Mouse (Mus musculus) embryonic facial prominence, embryonic 12.5 days (tissue): ENCODE data around the gene Fam178b. TPM values are rescaled to one million over a fixed set of nuclear protein-coding genes. Genes with fewer than 3 reads are reported as not detected.
A peak's percentile ranks its signal among the peaks of the same experiment; 100 is the strongest.

Source experiments
- ATAC-seq: fragments of 200-750 bp; cut with Nextera tagmentation; 2 replicates; pipeline ENCODE4 v1.8.0; 2017; ENCODE audit not compliant: insufficient number of reproducible peaks, insufficient read depth, low FRiP score, low TSS enrichment
- H3K27ac ChIP-seq: fragments of 300-500 bp; sonication (generic); 2 replicates; pipeline ENCODE4 v1.5.1; 2016; ENCODE audit warnings: mild to moderate bottlenecking
- H3K27me3 ChIP-seq: fragments of 300-500 bp; sonication (generic); 2 replicates; pipeline ENCODE4 v1.6.1; 2016; ENCODE audit warnings: mild to moderate bottlenecking, moderate library complexity
- H3K36me3 ChIP-seq: fragments of 300-500 bp; sonication (generic); 2 replicates; pipeline ENCODE4 v1.6.1; 2016; ENCODE audit warnings: mild to moderate bottlenecking
- H3K4me1 ChIP-seq: fragments of 300-500 bp; sonication (generic); 2 replicates; pipeline ENCODE4 v1.6.1; 2016
- H3K4me2 ChIP-seq: fragments of 300-500 bp; sonication (generic); replicated peaks from 2 replicates; pipeline ENCODE4 v1.6.1; 2016; ENCODE audit warnings: mild to moderate bottlenecking, moderate library complexity
- H3K4me3 ChIP-seq: fragments of 300-500 bp; sonication (generic); 2 replicates; pipeline ENCODE4 v1.5.1; 2016; ENCODE audit warnings: mild to moderate bottlenecking
- H3K9ac ChIP-seq: fragments of 300-500 bp; sonication (generic); 2 replicates; pipeline ENCODE4 v1.6.1; 2016; ENCODE audit warnings: mild to moderate bottlenecking, moderate library complexity
- H3K9me3 ChIP-seq: fragments of 300-500 bp; sonication (generic); 2 replicates; pipeline ENCODE4 v1.6.1; 2016; ENCODE audit warnings: mild to moderate bottlenecking, moderate library complexity
- WGBS: fragments of 180-500 bp; shearing (Covaris S2); methylation state at CpG from one replicate; pipeline ENCODE4 v1.1.7; 2016; 5-methylcytosine and 5-hydroxymethylcytosine counted together
- polyA plus RNA-seq: library from polyadenylated mRNA; unstranded; fragments of >200 nt; fragmentation: Nextera tagmentation; extraction: Ambion mirVana; gene quantifications from 2 replicates; pipeline ENCODE4 v1.2.1, GENCODE M21; 2016

The Fam178b gene
- polyA plus RNA-seq, 1 experiment from 2014 or later = 1.2 TPM

DNA sequence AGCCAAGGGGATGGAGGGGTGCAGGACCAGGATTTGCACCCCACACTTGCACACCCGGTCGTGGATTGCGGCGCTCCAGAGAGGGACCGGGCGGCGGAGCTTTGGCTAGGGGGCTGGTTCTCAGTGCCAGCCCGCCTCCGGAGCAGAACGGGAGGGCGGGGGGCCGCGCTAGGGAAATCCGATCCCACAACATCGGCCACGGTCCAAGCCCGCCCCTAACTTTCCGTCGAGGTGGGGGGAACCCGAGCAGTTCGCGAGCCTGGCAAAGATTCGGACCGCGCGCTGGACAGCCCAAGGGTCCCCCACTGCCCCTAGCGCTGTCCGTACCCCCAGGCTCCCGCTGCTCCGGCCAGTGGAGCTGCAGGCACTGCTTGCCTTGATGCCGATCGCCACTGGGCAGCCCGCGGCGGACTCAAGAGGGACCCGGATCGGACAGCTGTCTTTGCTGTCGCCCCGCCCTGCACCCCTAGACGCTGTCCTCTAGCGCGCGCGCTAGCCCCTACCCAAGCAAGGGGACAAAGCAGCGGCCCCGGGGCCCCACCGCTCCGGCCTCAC is 125.4 kb downstream of the Fam178b start:
- Histone ChIP-seq H3K9ac (peak overlapping the region; percentile 95), H3K27me3 (no peaks in the 10 kb centered on the region), H3K4me2 (peak overlapping the region; percentile 81), H3K36me3 (peaks cover 28% of the 10 kb centered on the region), H3K4me1 (peaks cover 43% of the 10 kb centered on the region), H3K4me3 (peak overlapping the region; percentile 84), H3K9me3 (no peaks in the 10 kb centered on the region), H3K27ac (peak overlapping the region; percentile 99)
- under 1% methylated on average over 48 of the region's 48 CpGs for WGBS
- ATAC-seq = peak; percentile 85

DNA sequence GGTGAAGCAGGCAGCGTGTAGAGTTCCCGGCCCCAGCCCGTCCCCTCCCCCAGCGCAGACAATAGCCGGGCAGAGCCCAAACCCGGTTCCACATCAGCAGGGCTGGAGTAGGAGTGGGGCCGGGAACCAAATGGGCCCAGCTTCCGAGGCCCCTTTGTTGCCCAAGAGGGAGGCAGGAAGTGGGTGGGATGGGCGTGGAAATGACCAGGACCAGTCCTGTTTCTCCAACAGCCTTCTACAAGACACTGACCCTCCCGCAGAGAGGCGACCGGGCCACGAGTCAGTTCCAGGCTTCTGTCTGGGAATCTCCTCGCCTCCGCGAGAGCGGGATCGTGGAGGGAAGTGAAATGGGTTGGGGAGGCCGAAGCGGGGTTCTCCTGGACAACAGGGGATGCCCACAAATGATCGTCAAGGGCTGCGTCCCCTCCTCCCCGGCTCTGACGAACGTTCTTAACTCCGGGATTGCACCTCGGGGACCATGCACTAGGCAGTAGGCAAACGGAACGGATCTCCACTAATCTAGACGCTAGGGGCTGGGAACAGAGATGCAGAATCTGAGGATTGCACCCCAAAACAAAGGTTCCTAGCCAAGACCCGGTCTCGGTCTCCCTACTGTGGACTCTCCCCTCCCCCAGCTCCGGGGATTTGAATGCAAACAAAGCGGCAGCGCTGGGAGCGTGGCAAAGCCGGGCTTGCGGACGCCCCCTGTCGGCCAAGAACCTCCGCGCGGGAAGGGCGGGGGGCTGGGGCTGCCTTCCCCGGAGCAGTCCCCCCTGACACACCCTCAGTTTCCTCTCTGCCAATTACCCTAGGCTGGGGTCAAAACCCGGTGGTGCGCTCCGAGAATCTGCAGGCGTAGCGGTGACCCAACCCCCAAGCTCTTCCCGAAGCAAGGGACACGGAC is 126.2 kb downstream of the Fam178b start:
- Histone ChIP-seq H3K9ac (peak overlapping the region; percentile 95), H3K36me3 (peaks cover 35% of the 10 kb centered on the region), H3K4me3 (peak overlapping the region; percentile 84), H3K27me3 (no peaks in the 10 kb centered on the region), H3K4me2 (peak overlapping the region; percentile 81), H3K9me3 (no peaks in the 10 kb centered on the region), H3K27ac (peak overlapping the region; percentile 99), H3K4me1 (peaks cover 36% of the 10 kb centered on the region)
- WGBS = under 1% methylated on average over 52 of the region's 52 CpGs
- ATAC-seq = peak; percentile 69

DNA sequence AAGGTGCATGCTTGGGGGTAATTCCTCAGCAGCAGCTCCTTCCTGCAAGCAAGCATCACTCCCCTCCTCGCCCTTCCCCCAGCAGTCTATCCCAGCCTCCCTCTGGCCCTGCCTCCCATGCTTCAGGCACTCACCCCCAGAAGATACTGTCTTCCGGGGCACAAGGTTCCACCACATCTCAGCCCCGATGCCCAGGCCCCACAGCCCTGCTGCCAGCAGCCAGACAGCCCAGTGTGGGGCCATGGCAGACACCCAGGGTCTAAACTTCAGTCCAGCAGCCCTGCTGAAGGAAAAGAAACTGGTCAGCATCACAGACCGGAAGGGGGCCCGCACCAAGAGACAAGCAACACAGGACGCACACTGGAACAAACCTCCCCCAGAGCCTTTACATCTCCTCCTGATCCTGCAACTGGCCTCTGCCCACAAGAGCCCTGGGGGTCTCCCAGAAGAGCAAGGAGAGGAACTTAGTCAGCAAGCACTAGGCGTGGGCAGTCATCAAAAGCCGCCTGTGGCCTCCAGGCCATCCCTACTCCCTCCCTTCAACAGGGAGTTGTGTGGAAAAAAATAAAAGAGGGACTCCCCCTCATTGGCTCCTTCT is 127.1 kb downstream of the Fam178b start:
- WGBS = under 1% methylated on average over 8 of the region's 8 CpGs
- peaks cover 44% of the 10 kb centered on the region for H3K36me3 ChIP-seq
- peak overlapping the region; percentile 95 for H3K9ac ChIP-seq
- H3K4me1 ChIP-seq = peaks cover 36% of the 10 kb centered on the region
- H3K9me3 ChIP-seq = no peaks in the 10 kb centered on the region
- H3K4me3 ChIP-seq = peak overlapping the region; percentile 84
- H3K27me3 ChIP-seq = no peaks in the 10 kb centered on the region
- peak overlapping the region; percentile 99 for H3K27ac ChIP-seq
- ATAC-seq = no peak
- peak overlapping the region; percentile 81 for H3K4me2 ChIP-seq

DNA sequence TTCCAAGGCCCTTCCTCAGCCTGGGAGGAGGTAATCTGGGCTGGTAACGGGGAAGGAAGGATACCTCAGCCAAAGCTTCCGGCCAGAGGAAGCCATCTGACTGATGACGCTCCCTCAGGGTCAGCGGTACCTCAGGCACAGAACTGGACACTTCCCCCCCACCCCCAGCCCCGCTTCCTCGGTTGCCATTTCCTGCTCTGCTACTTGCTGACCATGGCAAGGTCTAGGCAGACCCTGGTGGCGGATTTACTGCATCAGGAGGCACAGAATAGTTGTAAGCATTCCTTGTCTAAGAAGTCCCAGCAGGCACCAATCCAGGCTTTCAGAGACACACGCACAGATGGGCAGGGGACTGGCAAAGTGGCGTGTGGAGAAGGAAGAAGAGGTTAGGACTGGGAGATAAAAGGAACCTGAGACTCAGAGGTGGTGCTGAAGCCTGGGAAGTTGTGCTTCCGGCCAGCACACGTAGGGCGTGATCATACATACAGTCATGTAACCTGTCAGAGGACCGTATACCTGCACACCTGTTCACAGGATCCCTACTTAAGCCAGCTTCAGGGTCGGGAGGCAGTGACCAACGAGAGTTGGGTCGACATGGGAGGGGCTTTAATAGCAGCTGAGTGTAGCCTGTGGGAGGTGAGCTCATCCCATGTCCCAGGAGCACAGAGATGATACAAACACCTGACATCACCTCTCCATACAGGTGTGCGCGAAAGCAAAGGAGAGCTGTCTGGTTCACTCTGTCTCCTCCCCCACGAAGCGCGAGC is 128.2 kb downstream of the Fam178b start:
- WGBS = 64% methylated on average over 21 of the region's 21 CpGs
- Histone ChIP-seq H3K27ac (peak overlapping the region; percentile 99), H3K4me2 (peak overlapping the region; percentile 81), H3K4me3 (peak overlapping the region; percentile 84), H3K9me3 (no peaks in the 10 kb centered on the region), H3K36me3 (peaks cover 55% of the 10 kb centered on the region), H3K27me3 (no peaks in the 10 kb centered on the region), H3K9ac (peak overlapping the region; percentile 95), H3K4me1 (peaks cover 37% of the 10 kb centered on the region)
- ATAC-seq = no peak

- no peak overlapping the region for H3K4me3 ChIP-seq
- no peak overlapping the region for H3K9ac ChIP-seq
- H3K4me1 ChIP-seq = peaks cover 46% of the 10 kb centered on the region
- H3K36me3 ChIP-seq = peaks cover 68% of the 10 kb centered on the region
- no peak overlapping the region for H3K27ac ChIP-seq
- no peaks in the 10 kb centered on the region for H3K27me3 ChIP-seq
- H3K9me3 ChIP-seq = no peaks in the 10 kb centered on the region
- no peak for ATAC-seq
- WGBS = 90% methylated on average over 16 of the region's 16 CpGs
- H3K4me2 ChIP-seq = no peak overlapping the region
Measured at GRCm38 (mm10) chr1:36552506-36552905, 130.5 kb downstream of the Fam178b start.

DNA sequence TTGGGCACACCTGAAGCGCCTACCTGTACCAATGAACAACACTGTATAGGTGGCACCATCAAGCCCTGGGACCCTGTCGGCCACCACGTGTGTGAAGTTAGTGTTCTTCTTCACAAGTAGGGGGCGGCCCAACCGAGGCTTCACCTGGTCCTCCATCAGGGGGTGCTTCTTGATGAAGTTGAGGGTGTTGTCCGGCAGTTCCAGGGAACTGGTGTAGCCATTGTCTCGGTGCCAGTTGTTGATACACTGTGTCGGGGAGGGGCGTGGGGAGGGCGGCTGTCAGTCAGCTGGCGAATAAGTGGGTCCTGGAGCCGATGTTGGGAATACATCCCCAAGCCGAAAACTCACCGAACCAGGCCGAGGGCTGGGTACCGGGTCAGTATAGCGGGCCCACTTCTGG is 131.1 kb downstream of the Fam178b start:
- Histone ChIP-seq H3K27ac (no peak overlapping the region), H3K4me2 (no peak overlapping the region), H3K4me1 (peaks cover 48% of the 10 kb centered on the region), H3K9ac (no peak overlapping the region), H3K9me3 (no peaks in the 10 kb centered on the region), H3K27me3 (no peaks in the 10 kb centered on the region), H3K4me3 (no peak overlapping the region), H3K36me3 (peaks cover 68% of the 10 kb centered on the region)
- ATAC-seq = no peak
- 85% methylated on average over 17 of the region's 17 CpGs for WGBS

GRCm38 (mm10) chr1:36550075-36550863 is 132.7 kb downstream of the Fam178b start:
- H3K27me3 ChIP-seq = no peaks in the 10 kb centered on the region
- H3K9ac ChIP-seq = no peak overlapping the region; the same call in 1 of the 2 replicates
- peaks cover 67% of the 10 kb centered on the region for H3K36me3 ChIP-seq
- ATAC-seq = no peak
- no peak overlapping the region for H3K4me3 ChIP-seq
- H3K27ac ChIP-seq = 0 out of 2 replicates have a peak overlapping the region, but pooled peaks have one; percentile 74
- no peak overlapping the region for H3K4me2 ChIP-seq
- H3K9me3 ChIP-seq = no peaks in the 10 kb centered on the region
- WGBS = 77% methylated on average over 20 of the region's 20 CpGs
- H3K4me1 ChIP-seq = peaks cover 52% of the 10 kb centered on the region

DNA sequence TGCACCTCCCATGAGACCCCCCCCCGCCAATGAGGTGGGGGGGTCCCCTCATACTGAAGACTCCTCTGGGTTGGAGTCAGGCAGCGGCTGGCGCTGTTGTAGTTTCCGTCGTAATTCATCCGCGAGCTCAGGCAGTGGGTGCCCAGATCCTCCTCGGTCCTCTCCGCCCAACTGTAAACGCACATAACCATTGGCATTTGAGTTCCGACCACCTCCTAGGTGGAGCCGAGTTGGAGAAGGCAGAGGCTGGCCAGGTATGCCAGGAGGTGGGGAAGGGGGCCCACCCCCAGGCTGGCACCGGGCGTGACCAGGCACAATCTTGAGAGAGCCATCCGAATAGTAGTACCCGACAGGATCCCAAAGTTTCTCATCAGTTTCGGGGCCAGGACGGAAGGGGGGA is 133.5 kb downstream of the Fam178b start:
- Histone ChIP-seq H3K4me2 (0 out of 2 replicates have a peak overlapping the region, but pooled peaks have one; percentile 9), H3K36me3 (peaks cover 60% of the 10 kb centered on the region), H3K4me3 (no peak overlapping the region), H3K27ac (peak overlapping the region; percentile 74; the same call in 1 of the 2 replicates), H3K9me3 (no peaks in the 10 kb centered on the region), H3K9ac (peak overlapping the region; percentile 24; the same call in 1 of the 2 replicates), H3K27me3 (no peaks in the 10 kb centered on the region), H3K4me1 (peaks cover 45% of the 10 kb centered on the region)
- 86% methylated on average over 18 of the region's 18 CpGs for WGBS
- no peak for ATAC-seq

GRCm38 (mm10) chr1:36548771-36549170 is 134.2 kb downstream of the Fam178b start:
- no peak for ATAC-seq
- Histone ChIP-seq H3K4me2 (0 out of 2 replicates have a peak overlapping the region, but pooled peaks have one; percentile 9), H3K4me1 (peaks cover 39% of the 10 kb centered on the region), H3K4me3 (no peak overlapping the region), H3K27me3 (no peaks in the 10 kb centered on the region), H3K9ac (0 out of 2 replicates have a peak overlapping the region, but pooled peaks have one; percentile 19), H3K36me3 (peaks cover 52% of the 10 kb centered on the region), H3K9me3 (no peaks in the 10 kb centered on the region), H3K27ac (peak overlapping the region; percentile 74; the same call in 1 of the 2 replicates)
- WGBS = 45% methylated on average over 7 of the region's 8 CpGs

- H3K4me1 ChIP-seq = peaks cover 39% of the 10 kb centered on the region
- H3K27me3 ChIP-seq = no peaks in the 10 kb centered on the region
- H3K4me2 ChIP-seq = no peak overlapping the region
- H3K4me3 ChIP-seq = no peak overlapping the region
- peak overlapping the region; percentile 74 for H3K27ac ChIP-seq
- H3K36me3 ChIP-seq = peaks cover 46% of the 10 kb centered on the region
- ATAC-seq = no peak
- no peaks in the 10 kb centered on the region for H3K9me3 ChIP-seq
- 27% methylated on average over 9 of the region's 9 CpGs for WGBS
- no peak overlapping the region for H3K9ac ChIP-seq
Measured at GRCm38 (mm10) chr1:36547981-36548598, 134.9 kb downstream of the Fam178b start.
